Mouse (Mus musculus): Measurements from ENCODE around the gene Mtss1l.

Mtss1l gene

DNA sequence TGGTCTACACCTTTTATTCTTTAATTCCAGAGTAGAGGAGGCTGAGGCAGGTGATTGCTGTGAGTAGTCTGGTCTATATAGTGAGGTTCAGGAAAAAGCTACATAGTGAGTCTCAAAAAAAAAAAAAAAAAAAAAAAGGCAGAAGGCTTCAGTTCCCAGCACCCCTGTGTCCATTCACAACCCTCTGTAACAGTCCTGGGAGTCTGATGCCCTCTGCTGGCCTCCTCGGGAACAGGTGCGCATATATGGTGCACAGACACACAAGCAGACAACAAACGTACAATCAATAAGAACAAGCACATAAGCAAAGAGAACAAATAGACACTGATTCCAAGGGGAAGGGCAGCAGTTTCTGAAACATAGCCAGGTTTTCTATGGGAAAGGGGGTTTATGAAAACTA lies 55.1 kb downstream of the Mtss1l start:
- ChIA-PET CTCF (interaction anchor here (0.6 to 2.6 kb wide), 12 partner anchors 9 to 662 kb away, joined by 3 to 10 read pairs (median 4); no protein-coding TSS in a partner anchor), POLR2A (interaction anchor here in 3 of 4 experiments (0.6 to 9.4 kb wide), 11 partner anchors 10 to 260 kb away, joined by 3 to 59 read pairs (median 3); partner anchors contain the start of gene Sf3b3 (in 1 of the 3))

GRCm38 (mm10) chr8:110779924-110780718 lies 58.8 kb downstream of the Mtss1l start:
- ChIA-PET CTCF (interaction anchor here in 2 of 4 experiments (0.9 to 2.1 kb wide), 3 partner anchors 23 to 53 kb away, joined by 3 to 5 read pairs (median 3); no protein-coding TSS in a partner anchor), POLR2A (interaction anchor here in 2 of 4 experiments (0.7 to 9.4 kb wide), 6 partner anchors 10 to 29 kb away, joined by 3 to 59 read pairs (median 3); no protein-coding TSS in a partner anchor)

DNA sequence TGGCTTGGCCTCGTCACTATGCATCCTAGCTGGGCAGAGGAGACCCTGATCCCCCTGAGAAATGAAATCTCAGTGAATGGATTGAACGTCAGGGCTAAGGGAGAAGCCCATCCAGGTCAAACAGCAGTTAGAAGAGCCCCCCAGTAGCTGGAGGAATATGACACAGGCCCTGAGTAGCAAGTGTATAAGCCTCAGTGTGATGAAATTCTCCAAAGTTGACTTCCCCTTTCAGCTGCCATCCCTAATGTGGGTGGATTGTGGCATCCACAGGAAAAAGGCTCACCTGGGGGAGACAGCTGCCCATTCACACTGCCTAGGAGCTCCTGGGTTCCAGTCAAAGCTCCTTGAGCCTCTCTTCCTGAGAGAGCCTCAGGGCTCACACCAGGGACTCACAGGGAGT lies 64.1 kb downstream of the Mtss1l start:
- POLR2A ChIA-PET: interaction anchor here in 1 of 4 experiments (0.7 to 2.9 kb wide), 4 partner anchors 13 to 30 kb away, joined by 3 to 18 read pairs (median 8); no protein-coding TSS in a partner anchor
- CTCF ChIA-PET: interaction anchor here in 1 of 4 experiments (0.6 kb wide), 1 partner anchor 29 kb away, joined by 3 read pairs; no protein-coding TSS in a partner anchor

- ChIA-PET CTCF (interaction anchor here in 3 of 4 experiments (0.6 to 1.9 kb wide), 3 partner anchors 21 to 133 kb away, joined by 3 to 8 read pairs (median 4); partner anchors contain the start of gene St3gal2 (in 1 of the 3)), POLR2A (interaction anchor here in 2 of 4 experiments (0.6 to 2.9 kb wide), 7 partner anchors 14 to 307 kb away, joined by 3 to 18 read pairs (median 4); partner anchors contain the start of genes Cog4 (in 1 of the 2), Il34 (in 1 of the 2) and Sf3b3 (in 1 of the 2))
Measured at GRCm38 (mm10) chr8:110786501-110786900, 65.2 kb downstream of the Mtss1l start.

- CTCF ChIA-PET: interaction anchor here in 2 of 4 experiments (0.6 to 1.9 kb wide), 2 partner anchors 21 to 37 kb away, joined by 3 to 8 read pairs; no protein-coding TSS in a partner anchor
- POLR2A ChIA-PET: interaction anchor here in 2 of 4 experiments (0.7 to 2.9 kb wide), 5 partner anchors 15 to 68 kb away, joined by 3 to 18 read pairs (median 3); no protein-coding TSS in a partner anchor
Measured at GRCm38 (mm10) chr8:110786934-110787333, 65.7 kb downstream of the Mtss1l start.

GRCm38 (mm10) chr8:110787411-110787954 lies 66.2 kb downstream of the Mtss1l start:
- POLR2A ChIA-PET: interaction anchor here in 3 of 4 experiments (0.6 to 2.9 kb wide), 5 partner anchors 27 to 132 kb away, joined by 3 to 18 read pairs (median 3); partner anchors contain the start of gene St3gal2 (in 1 of the 3)

DNA sequence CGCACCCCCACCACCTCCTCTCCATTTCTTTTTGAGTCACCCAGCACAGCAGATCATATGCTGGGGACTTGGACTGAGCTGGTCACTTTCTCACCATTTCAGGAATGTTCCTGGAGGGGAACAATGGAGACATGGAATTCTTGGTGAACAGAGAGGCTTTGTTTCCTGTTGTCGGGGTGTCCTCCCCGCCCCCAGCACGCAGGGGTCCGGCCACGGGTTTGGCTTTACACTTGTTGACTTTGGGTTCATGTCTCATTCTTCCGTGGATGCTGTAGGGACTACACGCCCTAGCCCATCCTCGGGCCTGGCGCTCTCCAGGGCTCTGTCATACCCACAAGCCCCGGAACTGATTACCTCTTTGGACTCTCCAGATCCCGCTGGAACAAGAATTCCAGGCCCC lies 67.7 kb downstream of the Mtss1l start:
- ChIA-PET POLR2A (interaction anchor here (0.6 to 2.8 kb wide), 25 partner anchors 10 to 245 kb away, joined by 3 to 12 read pairs (median 4); partner anchors contain the start of genes Cog4 (in 2 of the 4), Sf3b3 (in 2 of the 4), Ddx19a (in 1 of the 4) and Il34 (in 1 of the 4)), CTCF (interaction anchor here in 1 of 4 experiments (1.5 kb wide), 1 partner anchor 40 kb away, joined by 6 read pairs; no protein-coding TSS in a partner anchor)

More at GRCm38 (mm10) chr8:110787411-110787954, 66.2 kb downstream of the Mtss1l start:
- CTCF ChIA-PET: interaction anchor here in 1 of 4 experiments (1.9 kb wide), 1 partner anchor 38 kb away, joined by 8 read pairs; no protein-coding TSS in a partner anchor

DNA sequence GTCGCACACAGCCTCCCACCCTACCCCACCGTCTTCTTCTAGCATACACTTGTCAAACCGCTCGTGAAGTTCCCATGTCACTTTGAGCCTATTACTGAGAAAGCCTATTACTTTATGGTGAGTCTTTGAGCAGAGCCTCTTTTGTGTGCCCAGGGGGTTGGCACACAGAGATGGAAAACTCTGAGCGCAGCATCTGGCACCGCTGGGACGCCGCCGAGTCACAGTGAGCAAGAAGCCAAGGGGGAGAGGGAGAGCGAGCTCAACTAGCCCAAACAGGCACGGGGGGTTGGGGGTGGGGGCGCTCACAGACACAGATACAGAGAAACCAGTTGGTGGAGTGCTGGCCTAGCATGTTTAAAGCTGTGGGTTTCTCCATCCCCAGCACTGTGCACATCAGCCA lies 68.3 kb downstream of the Mtss1l start:
- ChIA-PET CTCF (interaction anchor here in 2 of 4 experiments (0.6 to 1.5 kb wide), 3 partner anchors 40 to 523 kb away, joined by 3 to 6 read pairs (median 3); no protein-coding TSS in a partner anchor), POLR2A (interaction anchor here (0.6 to 2.8 kb wide), 33 partner anchors 9 to 244 kb away, joined by 3 to 12 read pairs (median 4); partner anchors contain the start of genes Cog4 (in 2 of the 4), Sf3b3 (in 2 of the 4), Ddx19a (in 1 of the 4) and Il34 (in 1 of the 4))

DNA sequence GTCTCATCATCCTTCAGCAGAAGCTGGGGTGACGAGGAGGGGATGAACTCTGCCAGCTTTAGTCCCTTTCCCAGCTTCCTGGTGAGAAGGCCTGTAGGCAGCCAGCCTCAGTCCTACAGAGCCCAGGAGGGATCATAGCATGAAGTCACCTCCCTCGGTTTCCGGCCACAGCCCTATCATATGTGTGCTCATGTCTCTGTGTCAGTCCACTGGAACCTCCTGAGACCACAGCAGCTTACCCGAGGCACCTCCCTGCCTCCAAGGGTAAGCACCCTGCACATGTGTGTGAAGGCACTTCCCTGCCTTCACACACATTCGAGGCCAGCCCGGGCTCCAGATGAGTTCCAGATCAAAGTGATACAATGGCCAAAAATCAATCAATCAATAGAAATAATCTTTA lies 69.0 kb downstream of the Mtss1l start:
- POLR2A ChIA-PET: interaction anchor here (0.6 to 2.8 kb wide), 25 partner anchors 9 to 244 kb away, joined by 3 to 12 read pairs (median 4); partner anchors contain the start of genes Cog4 (in 2 of the 4), Sf3b3 (in 2 of the 4), Ddx19a (in 1 of the 4) and Il34 (in 1 of the 4)

More for the DNA sequence above, 69.0 kb downstream of the Mtss1l start:
- CTCF ChIA-PET: interaction anchor here in 2 of 4 experiments (0.6 to 1.5 kb wide), 3 partner anchors 41 to 522 kb away, joined by 3 to 6 read pairs (median 3); no protein-coding TSS in a partner anchor
